Mouse (Mus musculus): ENCODE measurements at regions not wholly inside any gene's neighbourhood (a gene's known extent, or its start where the extent isn't known, plus 50 kb on each side); places are given as distances from the start of the nearest gene placed in this dataset.

DNA sequence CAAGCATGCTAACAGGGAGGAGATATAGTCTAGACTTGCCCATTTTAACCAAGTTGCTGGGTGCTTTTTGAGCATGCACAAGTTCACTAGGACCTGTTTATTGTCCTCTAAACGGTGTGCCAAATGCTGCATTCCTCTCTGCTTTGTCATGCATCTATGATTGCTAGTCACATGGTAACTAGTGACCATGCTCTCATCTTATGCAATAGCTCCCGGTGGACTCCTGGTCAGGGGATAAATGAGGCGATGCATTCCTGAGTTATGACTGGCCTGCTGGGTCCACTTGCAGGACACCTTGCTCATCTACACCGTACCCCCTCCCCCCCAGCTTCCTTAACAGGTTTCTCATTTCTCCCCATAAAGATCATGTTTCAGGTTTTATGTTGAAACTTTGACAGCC lies 1344.0 kb downstream of the Gsdmc2 start:
- 40% methylated on average over 4 of the region's 4 CpGs for WGBS
- Histone ChIP-seq H3K79me2 (replicated peaks; ENCODE audit: control insufficient read depth, insufficient read depth, low read length) (no peaks in the 10 kb centered on the region), H3K4me3 (no peak overlapping the region), H3K27ac (no peak overlapping the region), H3K9ac (ENCODE audit: low read depth, low read length) (no peak overlapping the region), H3K36me3 (ENCODE audit: control insufficient read depth, insufficient read depth, low read length) (no peaks in the 10 kb centered on the region), H3K27me3 (ENCODE audit: control insufficient read depth, insufficient read depth, low read length) (no peaks in the 10 kb centered on the region), H3K4me1 (ENCODE audit: control insufficient read depth, insufficient read depth, low read length) (peaks cover 2% of the 10 kb centered on the region; the same call in 1 of the 2 replicates)
- TF ChIP-seq POLR2A (IDR thresholded peaks at IDR 0.05; ENCODE audit: insufficient read depth, low read depth, low read length) = no peak
- TF ChIP-seq EP300 (IDR thresholded peaks at IDR 0.05; ENCODE audit: insufficient read depth, low read depth, low read length) = no peak
- no peak for TF ChIP-seq CTCF (IDR thresholded peaks at IDR 0.05)
- intact Hi-C loops (cut with DNase I) = no loop called here
- peak in 1 of 2 experiments; percentile 41 for DNase-seq

- WGBS = 68% methylated on average over 2 of the region's 2 CpGs
- no peaks in the 10 kb centered on the region for H3K36me3 ChIP-seq (ENCODE audit: control insufficient read depth, insufficient read depth, low read length)
- DNase-seq = no peak
- no peak overlapping the region for H3K4me3 ChIP-seq
- intact Hi-C loops (cut with DNase I) = no loop called here
- H3K27me3 ChIP-seq (ENCODE audit: control insufficient read depth, insufficient read depth, low read length) = no peaks in the 10 kb centered on the region
- TF ChIP-seq CTCF (IDR thresholded peaks at IDR 0.05) (no peak), POLR2A (IDR thresholded peaks at IDR 0.05; ENCODE audit: insufficient read depth, low read depth, low read length) (no peak), EP300 (IDR thresholded peaks at IDR 0.05; ENCODE audit: insufficient read depth, low read depth, low read length) (no peak)
- no peaks in the 10 kb centered on the region for H3K79me2 ChIP-seq (replicated peaks; ENCODE audit: control insufficient read depth, insufficient read depth, low read length)
- no peak overlapping the region for H3K27ac ChIP-seq
- no peak overlapping the region for H3K9ac ChIP-seq (ENCODE audit: low read depth, low read length)
- H3K4me1 ChIP-seq (ENCODE audit: control insufficient read depth, insufficient read depth, low read length) = peaks cover 2% of the 10 kb centered on the region; the same call in 1 of the 2 replicates
Measured at GRCm38 (mm10) chr15:62500522-62500921, 1344.5 kb downstream of the Gsdmc2 start.

- intact Hi-C loops (cut with DNase I) = loop anchor here (5.0 kb wide), 1 partner anchor 894 kb away; no protein-coding TSS in a partner anchor
- 44% methylated on average over 4 of the region's 4 CpGs for WGBS
- no peaks in the 10 kb centered on the region for H3K27me3 ChIP-seq (ENCODE audit: control insufficient read depth, insufficient read depth, low read length)
- H3K27ac ChIP-seq = no peak overlapping the region
- DNase-seq = no peak
- H3K4me1 ChIP-seq (ENCODE audit: control insufficient read depth, insufficient read depth, low read length) = peaks cover 2% of the 10 kb centered on the region; the same call in 1 of the 2 replicates
- no peak overlapping the region for H3K9ac ChIP-seq (ENCODE audit: low read depth, low read length)
- H3K36me3 ChIP-seq (ENCODE audit: control insufficient read depth, insufficient read depth, low read length) = no peaks in the 10 kb centered on the region
- no peak for TF ChIP-seq EP300 (IDR thresholded peaks at IDR 0.05; ENCODE audit: insufficient read depth, low read depth, low read length)
- no peak for TF ChIP-seq POLR2A (IDR thresholded peaks at IDR 0.05; ENCODE audit: insufficient read depth, low read depth, low read length)
- no peak for TF ChIP-seq CTCF (IDR thresholded peaks at IDR 0.05)
- no peaks in the 10 kb centered on the region for H3K79me2 ChIP-seq (replicated peaks; ENCODE audit: control insufficient read depth, insufficient read depth, low read length)
- no peak overlapping the region for H3K4me3 ChIP-seq
Measured at GRCm38 (mm10) chr15:62496193-62496592, 1348.8 kb downstream of the Gsdmc2 start.

- no peak for DNase-seq
- Histone ChIP-seq H3K4me3 (no peak overlapping the region), H3K79me2 (replicated peaks; ENCODE audit: control insufficient read depth, insufficient read depth, low read length) (no peaks in the 10 kb centered on the region), H3K36me3 (ENCODE audit: control insufficient read depth, insufficient read depth, low read length) (no peaks in the 10 kb centered on the region), H3K4me1 (ENCODE audit: control insufficient read depth, insufficient read depth, low read length) (no peaks in the 10 kb centered on the region), H3K27me3 (ENCODE audit: control insufficient read depth, insufficient read depth, low read length) (no peaks in the 10 kb centered on the region), H3K27ac (no peak overlapping the region), H3K9ac (ENCODE audit: low read depth, low read length) (no peak overlapping the region)
- intact Hi-C loops (cut with DNase I) = no loop called here
- 52% methylated on average over 3 of the region's 3 CpGs for WGBS
- TF ChIP-seq CTCF (IDR thresholded peaks at IDR 0.05) = no peak
- TF ChIP-seq EP300 (IDR thresholded peaks at IDR 0.05; ENCODE audit: insufficient read depth, low read depth, low read length) = no peak
- TF ChIP-seq POLR2A (IDR thresholded peaks at IDR 0.05; ENCODE audit: insufficient read depth, low read depth, low read length) = no peak
Measured at GRCm38 (mm10) chr15:62492350-62492749, 1352.6 kb downstream of the Gsdmc2 start.

DNA sequence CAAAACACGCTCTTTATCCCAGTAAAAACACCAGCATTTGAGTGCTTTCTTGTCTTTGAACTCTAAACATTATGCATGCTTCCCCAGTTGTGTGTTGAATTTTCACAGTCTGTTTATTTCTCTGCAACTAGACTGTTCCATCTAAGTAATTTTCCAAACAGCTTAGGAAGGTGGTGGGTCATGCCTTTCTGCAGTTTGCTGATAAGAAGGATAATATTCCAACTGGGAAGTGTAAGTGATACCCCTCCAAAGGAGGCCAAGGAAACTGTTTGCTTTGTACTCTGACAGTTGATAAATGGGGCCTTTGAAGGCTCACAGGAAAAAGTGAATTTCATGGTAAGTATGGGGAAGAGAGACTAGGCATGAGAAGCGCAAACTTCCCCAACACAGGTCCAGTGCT lies 1354.4 kb downstream of the Gsdmc2 start:
- H3K27me3 ChIP-seq (ENCODE audit: control insufficient read depth, insufficient read depth, low read length) = no peaks in the 10 kb centered on the region
- intact Hi-C loops (cut with DNase I) = no loop called here

GRCm38 (mm10) chr15:62486540-62486939 lies 1358.4 kb downstream of the Gsdmc2 start:
- Histone ChIP-seq H3K36me3 (ENCODE audit: control insufficient read depth, insufficient read depth, low read length) (no peaks in the 10 kb centered on the region), H3K4me3 (no peak overlapping the region), H3K79me2 (replicated peaks; ENCODE audit: control insufficient read depth, insufficient read depth, low read length) (no peaks in the 10 kb centered on the region), H3K27me3 (ENCODE audit: control insufficient read depth, insufficient read depth, low read length) (no peaks in the 10 kb centered on the region), H3K27ac (no peak overlapping the region), H3K9ac (ENCODE audit: low read depth, low read length) (no peak overlapping the region), H3K4me1 (ENCODE audit: control insufficient read depth, insufficient read depth, low read length) (no peaks in the 10 kb centered on the region)
- intact Hi-C loops (cut with DNase I) = no loop called here
- no peak for DNase-seq
- TF ChIP-seq CTCF (IDR thresholded peaks at IDR 0.05) (no peak), POLR2A (IDR thresholded peaks at IDR 0.05; ENCODE audit: insufficient read depth, low read depth, low read length) (no peak), EP300 (IDR thresholded peaks at IDR 0.05; ENCODE audit: insufficient read depth, low read depth, low read length) (no peak)
- 88% methylated on average over 6 of the region's 6 CpGs for WGBS

More for the DNA sequence above, 1354.4 kb downstream of the Gsdmc2 start:
- no peaks in the 10 kb centered on the region for H3K4me1 ChIP-seq (ENCODE audit: control insufficient read depth, insufficient read depth, low read length)
- no peak overlapping the region for H3K27ac ChIP-seq
- DNase-seq = no peak
- H3K4me3 ChIP-seq = no peak overlapping the region
- no peaks in the 10 kb centered on the region for H3K36me3 ChIP-seq (ENCODE audit: control insufficient read depth, insufficient read depth, low read length)
- H3K9ac ChIP-seq (ENCODE audit: low read depth, low read length) = no peak overlapping the region
- WGBS = 76% methylated on average over 2 of the region's 2 CpGs
- TF ChIP-seq EP300 (IDR thresholded peaks at IDR 0.05; ENCODE audit: insufficient read depth, low read depth, low read length) (no peak), CTCF (IDR thresholded peaks at IDR 0.05) (no peak), POLR2A (IDR thresholded peaks at IDR 0.05; ENCODE audit: insufficient read depth, low read depth, low read length) (no peak)
- no peaks in the 10 kb centered on the region for H3K79me2 ChIP-seq (replicated peaks; ENCODE audit: control insufficient read depth, insufficient read depth, low read length)

All from heart, adult 2 months (tissue).